Mouse (Mus musculus) kidney, postnatal 25 days (tissue): Measurements from ENCODE around the gene Cep85l.

Source experiments
- DNase-seq, 2 experiments: peaks; one replicate each; pipeline ENCODE4 v3.0.0; 2021; ENCODE audit warnings: mixed read lengths in 2 of 2

Gene Cep85l

GRCm38 (mm10) chr10:53379709-53380106 lies at the start of gene Cep85l:
Cep85l (minus strand) TSS chr10:53379947.
- DNase-seq, result peak; percentile 88 to 94

GRCm38 (mm10) chr10:53428695-53429447 lies 49.1 kb upstream of the Cep85l start:
- no peak for DNase-seq

GRCm38 (mm10) chr10:53426524-53426923 lies 46.8 kb upstream of the Cep85l start:
- no peak for DNase-seq

- no peak for DNase-seq
Observed at GRCm38 (mm10) chr10:53423091-53423490, 43.3 kb upstream of the Cep85l start.

DNA sequence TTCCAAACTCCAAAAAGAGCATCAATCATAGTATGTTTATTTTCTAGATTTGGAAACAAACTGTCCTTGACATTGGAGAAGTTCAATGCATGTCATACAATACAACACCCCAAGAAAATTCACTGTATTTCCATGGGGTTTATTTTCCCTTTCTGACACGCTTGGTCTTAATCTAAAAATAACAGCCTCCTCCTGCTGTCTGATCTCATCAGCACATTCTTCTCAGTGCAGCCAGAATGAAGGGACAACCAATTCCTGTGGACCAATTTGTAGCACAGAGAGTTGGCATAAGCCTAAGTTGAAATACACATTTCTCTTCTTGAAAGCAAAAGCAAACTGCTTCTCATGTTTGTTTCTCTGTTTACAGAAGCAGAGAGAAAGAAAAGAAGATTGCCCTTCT lies 42.5 kb upstream of the Cep85l start:
- DNase-seq, result no peak

- no peak for DNase-seq
Observed at GRCm38 (mm10) chr10:53421613-53422012, 41.9 kb upstream of the Cep85l start.

DNA sequence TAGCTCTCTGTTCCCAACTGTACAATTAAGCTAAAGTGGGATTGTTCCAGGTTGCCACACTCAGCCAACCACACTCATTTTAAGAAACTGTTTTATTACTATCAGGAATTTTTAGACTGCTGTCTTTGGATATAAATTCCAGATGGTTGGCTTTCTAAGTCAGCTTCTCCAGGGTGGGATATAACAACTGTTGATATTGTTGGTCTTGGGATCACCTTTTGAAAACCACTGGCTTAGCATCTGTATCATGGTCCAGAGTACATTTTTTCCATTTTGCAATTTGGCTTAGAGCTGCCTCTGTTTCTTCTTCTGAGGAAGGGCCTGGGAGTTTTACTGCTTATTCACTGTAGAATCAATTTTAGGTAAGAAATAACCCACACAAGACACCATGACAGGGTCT lies 40.3 kb upstream of the Cep85l start:
- no peak for DNase-seq

GRCm38 (mm10) chr10:53419139-53419935 lies 39.6 kb upstream of the Cep85l start:
- no peak for DNase-seq

DNA sequence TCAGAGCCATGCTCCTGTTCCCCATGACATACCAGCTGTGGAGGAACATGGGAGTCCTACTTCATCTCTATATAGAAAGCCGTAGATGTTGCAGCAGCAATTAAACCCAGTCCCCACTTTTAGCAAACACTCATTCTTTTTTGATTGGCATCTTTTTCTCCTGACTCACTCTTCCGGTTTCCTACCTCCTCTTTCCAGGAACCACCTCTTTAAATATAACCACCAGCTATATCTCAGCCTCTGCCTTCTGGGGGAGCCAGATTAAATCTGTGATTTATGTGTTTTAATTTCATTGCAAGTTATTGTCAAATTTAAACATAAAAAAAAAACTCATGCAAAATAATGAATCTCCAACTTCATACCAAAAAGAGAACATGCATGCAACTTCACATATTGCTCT lies 37.3 kb upstream of the Cep85l start:
- no peak for DNase-seq

GRCm38 (mm10) chr10:53416152-53416712 lies 36.5 kb upstream of the Cep85l start:
- no peak for DNase-seq

DNA sequence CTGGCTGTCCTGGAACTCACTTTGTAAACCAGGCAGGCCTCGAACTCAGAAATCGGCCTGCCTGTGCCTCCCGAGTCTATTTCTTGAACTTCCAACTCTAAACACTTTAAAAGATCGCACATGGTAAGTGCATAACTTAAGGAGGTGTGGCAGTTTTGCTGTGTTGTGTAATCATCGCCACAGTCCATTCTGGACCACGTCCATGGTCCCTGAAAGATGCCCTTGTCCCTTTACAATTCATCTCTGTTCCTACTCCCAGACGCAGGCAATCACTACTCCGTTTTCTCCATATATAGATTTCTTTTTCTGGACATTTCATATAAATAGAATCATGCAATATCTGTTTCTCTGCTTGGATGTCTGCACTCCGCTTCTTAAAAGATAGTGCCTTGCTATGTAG lies 35.5 kb upstream of the Cep85l start:
- no peak for DNase-seq

DNA sequence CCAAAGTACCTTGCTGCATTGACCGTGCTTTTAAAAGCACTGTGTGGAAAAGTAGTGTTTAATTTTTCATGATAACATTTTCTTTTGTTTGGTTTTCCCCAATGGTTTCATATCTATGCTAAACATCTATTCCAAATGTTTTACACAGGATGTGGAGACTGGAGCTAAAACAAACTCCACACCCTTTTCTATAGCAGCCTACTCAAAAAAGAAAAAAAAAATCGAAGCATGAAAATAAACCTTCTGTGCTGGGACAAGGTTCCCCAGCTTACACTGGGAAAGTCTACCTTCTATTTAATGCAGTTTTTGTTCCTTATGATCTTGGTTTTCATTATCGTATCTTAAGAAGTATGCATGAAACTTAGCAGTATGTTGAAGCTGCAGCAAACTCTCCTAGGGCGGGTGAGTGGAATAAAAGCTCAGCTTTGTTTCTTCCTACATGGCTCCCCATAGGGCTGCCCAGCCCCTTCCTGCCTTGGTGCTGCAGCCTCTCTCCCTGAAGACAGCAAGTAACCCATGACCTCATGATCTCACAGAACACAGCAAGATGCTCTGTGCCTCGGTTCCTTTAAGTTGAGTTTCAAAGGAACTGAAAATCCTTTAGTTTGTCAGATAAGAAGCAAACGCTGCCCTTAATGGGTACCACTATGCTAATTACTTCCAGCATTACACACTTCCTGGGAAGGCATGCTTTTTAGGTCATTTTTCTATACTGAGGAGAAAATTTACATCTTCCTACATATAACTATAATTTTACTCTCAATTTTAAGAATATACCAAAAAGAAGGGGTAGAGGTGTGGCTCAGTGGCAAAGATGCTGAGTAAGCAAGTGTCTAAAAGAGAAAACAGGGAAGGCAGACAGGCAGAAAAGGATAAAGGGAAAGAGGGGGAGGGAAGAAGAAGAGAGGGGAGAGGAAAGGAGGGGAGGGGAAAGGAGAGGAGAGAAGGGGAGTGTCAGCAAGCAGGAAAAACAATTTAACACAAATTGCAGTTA lies 34.6 kb upstream of the Cep85l start:
- no peak for DNase-seq

DNA sequence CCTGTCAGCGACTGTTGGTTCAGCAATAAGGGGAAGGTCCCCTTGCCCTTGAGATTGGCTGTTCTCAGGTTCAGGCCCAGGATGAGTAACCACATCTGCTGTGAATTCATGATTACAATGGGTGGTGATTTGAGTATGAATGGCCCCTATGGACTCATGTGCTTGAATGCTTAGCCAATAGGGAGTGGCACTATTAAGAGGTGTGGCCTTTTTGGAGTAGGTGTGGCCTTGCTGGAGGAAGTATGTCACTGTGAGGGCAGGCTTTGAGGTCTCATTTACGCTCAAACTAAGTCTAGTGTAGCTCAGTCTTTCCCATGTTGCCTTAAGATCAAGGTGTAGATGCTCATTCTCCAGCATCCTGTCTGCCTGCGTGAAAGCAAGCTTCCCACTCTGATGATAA lies 33.2 kb upstream of the Cep85l start:
- DNase-seq, result no peak

- no peak for DNase-seq
Observed at GRCm38 (mm10) chr10:53412165-53412564, 32.4 kb upstream of the Cep85l start.

DNA sequence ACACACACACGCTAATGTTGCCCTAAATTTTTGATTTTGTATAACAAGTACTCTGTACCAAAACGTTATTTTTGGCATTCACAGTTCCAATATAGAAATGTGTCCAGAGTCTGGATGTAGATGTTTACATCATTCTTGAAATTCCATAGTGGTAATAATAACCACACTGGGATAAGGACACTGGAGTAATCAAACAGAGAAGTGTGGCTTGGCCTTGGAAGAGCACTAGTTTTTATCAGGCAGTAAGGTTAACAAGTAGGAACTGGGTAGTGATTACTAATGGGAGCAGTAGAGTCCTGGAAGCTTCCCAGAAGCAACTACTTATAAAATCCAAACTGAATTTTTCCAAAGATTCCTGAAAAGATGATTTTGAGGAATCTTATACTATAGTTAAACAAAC lies 31.1 kb upstream of the Cep85l start:
- no peak for DNase-seq

- DNase-seq, result no peak
Observed at GRCm38 (mm10) chr10:53407422-53407821, 27.7 kb upstream of the Cep85l start.

DNA sequence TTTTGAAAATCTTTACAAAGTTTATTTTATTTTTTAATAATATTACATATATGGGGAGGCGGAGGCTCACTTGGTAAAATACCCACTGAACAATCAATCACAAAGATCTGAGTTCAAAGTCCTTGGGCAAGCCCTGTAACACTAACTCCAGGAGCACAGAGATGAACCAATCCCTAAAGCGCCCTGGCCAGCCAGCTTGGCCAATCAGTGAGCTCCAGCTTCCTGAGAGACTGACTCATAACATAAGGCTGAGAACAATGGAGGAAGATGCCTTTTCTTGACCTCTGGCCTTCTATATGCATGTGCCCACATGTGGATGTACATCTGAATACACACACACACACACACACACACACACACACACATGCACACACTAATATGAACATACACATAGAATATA lies 27.1 kb upstream of the Cep85l start:
- no peak for DNase-seq

DNA sequence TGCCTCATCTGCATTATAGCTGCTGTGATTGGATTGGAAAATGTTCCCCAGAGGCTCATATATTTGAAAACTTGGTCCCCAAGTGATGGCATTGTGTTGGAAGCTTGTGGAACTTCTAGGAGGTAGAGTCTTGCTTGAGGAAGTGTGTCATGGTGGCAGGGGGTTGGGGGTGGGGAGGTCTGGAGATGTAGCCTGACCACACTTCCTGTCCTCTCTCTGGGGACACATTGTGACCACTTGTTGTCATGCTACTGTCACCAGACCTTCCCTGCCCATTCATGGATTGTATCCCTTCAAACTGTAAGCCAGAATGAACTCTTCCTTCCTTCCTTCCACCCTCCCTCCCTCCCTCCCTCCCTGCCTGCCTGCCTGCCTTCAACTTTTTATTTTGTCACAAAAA lies 22.5 kb upstream of the Cep85l start:
- DNase-seq, result no peak

DNA sequence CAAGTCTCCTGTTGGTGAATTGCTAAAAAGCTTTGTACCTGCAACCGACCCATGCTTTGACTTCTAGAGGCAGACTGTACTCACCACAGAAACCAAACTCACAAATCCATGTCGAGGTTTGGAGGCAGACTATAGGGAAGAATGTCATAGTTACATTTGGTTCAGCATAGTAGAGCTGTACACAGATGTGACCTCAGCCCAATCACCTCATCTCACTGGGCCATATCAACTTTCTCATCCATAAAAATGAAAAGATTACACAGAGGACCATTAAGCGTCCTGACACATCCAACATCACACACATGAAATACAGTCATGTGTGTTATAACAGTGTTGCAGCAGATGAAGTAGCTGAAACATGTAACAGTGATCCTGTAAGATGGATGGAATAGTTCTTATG lies 19.3 kb upstream of the Cep85l start:
- no peak for DNase-seq

- peak; percentile 30 to 45 for DNase-seq
Observed at GRCm38 (mm10) chr10:53398540-53398902, 18.8 kb upstream of the Cep85l start.

DNA sequence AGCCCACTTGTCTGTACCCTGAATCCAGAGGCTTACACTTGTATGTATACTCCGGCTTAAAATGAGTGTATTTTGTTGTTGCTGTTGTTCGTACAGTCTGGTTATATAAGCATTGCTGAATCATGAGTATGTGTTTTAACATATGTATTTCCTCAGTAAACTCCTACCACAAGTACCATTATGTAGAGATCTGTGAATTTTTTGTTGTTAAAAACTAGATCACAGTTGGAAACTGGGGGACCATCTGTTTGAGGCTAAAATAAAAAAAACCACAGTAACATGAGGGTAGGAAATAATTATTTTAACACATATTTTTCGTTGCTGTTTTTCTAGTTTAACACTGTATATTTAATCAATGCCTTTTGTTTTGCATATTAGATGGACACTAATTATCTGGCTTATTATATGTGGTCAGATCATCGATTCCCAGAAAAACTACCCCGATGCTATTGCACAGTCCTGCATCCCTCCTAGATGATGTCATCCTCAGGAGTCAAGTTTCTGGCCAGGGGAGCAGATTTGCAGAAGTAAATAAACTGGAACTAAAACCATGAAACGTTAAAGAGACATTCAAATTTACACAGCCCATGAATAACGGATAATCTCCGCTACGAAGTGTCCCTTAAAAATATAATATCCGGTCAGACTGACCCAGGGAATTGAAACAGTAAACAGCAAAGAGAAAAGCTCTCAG lies 18.2 kb upstream of the Cep85l start:
- no peak for DNase-seq
